Mouse (Mus musculus) adrenal gland, adult 8-10 months (tissue): ENCODE data around the gene Gprc5a. TPM values are rescaled to one million over a fixed set of nuclear protein-coding genes. Genes with fewer than 3 reads are reported as not detected.

ENCODE experiments used
- DNase-seq: peaks from one replicate; pipeline ENCODE4 v3.0.0; 2022
- total RNA-seq, 4 experiments: library from RNA; stranded (reverse); gene quantifications; 2 replicates each; pipeline ENCODE4 v1.2.4; 2022

Gene Gprc5a
- total RNA-seq: under 1 TPM; 0.27 to 0.59 (median 0.41) TPM

- peak; percentile 29 for DNase-seq
Observed at GRCm38 (mm10) chr6:135065236-135065957, at the start of gene Gprc5a. Gene Gprc5a (plus strand): TSS chr6:135065651.

GRCm38 (mm10) chr6:135017211-135017610 is 48.2 kb upstream of the Gprc5a start:
- DNase-seq: no peak

- no peak for DNase-seq
Observed at GRCm38 (mm10) chr6:135019564-135019963, 45.9 kb upstream of the Gprc5a start.

- DNase-seq: no peak
Observed at GRCm38 (mm10) chr6:135021633-135022032, 43.8 kb upstream of the Gprc5a start.

GRCm38 (mm10) chr6:135023379-135023778 is 42.1 kb upstream of the Gprc5a start:
- no peak for DNase-seq

GRCm38 (mm10) chr6:135024781-135025420 is 40.5 kb upstream of the Gprc5a start:
- DNase-seq: no peak

- DNase-seq: no peak
Observed at GRCm38 (mm10) chr6:135026232-135026631, 39.2 kb upstream of the Gprc5a start.

- DNase-seq: peak; percentile 37
Observed at GRCm38 (mm10) chr6:135026755-135027154, 38.7 kb upstream of the Gprc5a start.

- no peak for DNase-seq
Observed at GRCm38 (mm10) chr6:135029246-135029645, 36.2 kb upstream of the Gprc5a start.

- DNase-seq: no peak
Observed at GRCm38 (mm10) chr6:135038674-135039073, 26.8 kb upstream of the Gprc5a start.

- no peak for DNase-seq
Observed at GRCm38 (mm10) chr6:135040275-135040871, 25.1 kb upstream of the Gprc5a start.

GRCm38 (mm10) chr6:135041930-135042329 is 23.5 kb upstream of the Gprc5a start:
- no peak for DNase-seq

GRCm38 (mm10) chr6:135047276-135047675 is 18.2 kb upstream of the Gprc5a start:
- DNase-seq: no peak

GRCm38 (mm10) chr6:135048509-135048908 is 16.9 kb upstream of the Gprc5a start:
- DNase-seq: no peak

- DNase-seq: no peak
Observed at GRCm38 (mm10) chr6:135048956-135049355, 16.5 kb upstream of the Gprc5a start.

- DNase-seq: no peak
Observed at GRCm38 (mm10) chr6:135053789-135054188, 11.7 kb upstream of the Gprc5a start.

GRCm38 (mm10) chr6:135055882-135056281 is 9.6 kb upstream of the Gprc5a start:
- DNase-seq: no peak

- no peak for DNase-seq
Observed at GRCm38 (mm10) chr6:135060728-135061127, 4.7 kb upstream of the Gprc5a start.

- no peak for DNase-seq
Observed at GRCm38 (mm10) chr6:135064621-135065020, 830 bp upstream of the Gprc5a start.

- DNase-seq: no peak
Observed at GRCm38 (mm10) chr6:135066795-135067445, 1.5 kb downstream of the Gprc5a start.

GRCm38 (mm10) chr6:135068221-135068620 is 2.8 kb downstream of the Gprc5a start:
- DNase-seq: no peak

- DNase-seq: no peak
Observed at GRCm38 (mm10) chr6:135069856-135070255, 4.4 kb downstream of the Gprc5a start.

- DNase-seq: no peak
Observed at GRCm38 (mm10) chr6:135070347-135070746, 4.9 kb downstream of the Gprc5a start.
